Mouse (Mus musculus) monocyte, adult 5-6 weeks (primary cell): ENCODE data around the gene Pdia5. TPM values are rescaled to one million over a fixed set of nuclear protein-coding genes. Genes with fewer than 3 reads are reported as not detected.

Experiments
- ATAC-seq: fragments of 153-309, 156-312 bp; replicated peaks from 2 replicates; pipeline ENCODE4 v1.8.0; 2017; ENCODE audit warnings: mild to moderate bottlenecking; ENCODE audit not compliant: low TSS enrichment, insufficient number of reproducible peaks, severe bottlenecking, poor library complexity, low FRiP score
- total RNA-seq: library from RNA; stranded (forward); fragments of 200-1000, 200-491, 200-594 nt; gene quantifications from 3 replicates; pipeline ENCODE4 v1.2.3, GENCODE M21; 2017

Pdia5 gene
- total RNA-seq, 1 experiment from 2014 or later, result not detected

DNA sequence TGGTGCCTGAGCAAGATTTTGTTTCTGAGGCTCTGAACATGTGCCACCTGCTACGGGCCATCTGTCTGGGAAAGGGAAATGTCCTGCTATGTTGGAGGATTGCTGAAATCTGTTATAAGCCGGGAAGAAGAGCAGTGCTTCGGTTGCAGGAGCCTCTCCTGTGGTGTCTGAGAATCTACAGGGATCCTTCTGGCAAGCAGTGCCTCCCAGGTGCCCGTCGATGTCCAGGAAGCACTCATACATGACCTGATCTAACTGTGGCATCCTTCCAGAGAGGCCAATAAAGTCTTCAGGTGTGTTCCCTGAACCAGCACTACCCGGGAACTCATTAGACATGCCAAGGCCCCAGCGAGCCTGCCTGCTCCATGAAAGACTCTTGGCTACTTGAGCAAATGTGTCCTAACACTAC lies 33.7 kb downstream of the Pdia5 start:
- ATAC-seq, result no peak

- ATAC-seq, result no peak
Observed at GRCm38 (mm10) chr16:35456305-35456704, 34.4 kb downstream of the Pdia5 start.

GRCm38 (mm10) chr16:35455822-35456221 lies 34.9 kb downstream of the Pdia5 start:
- ATAC-seq, result no peak

DNA sequence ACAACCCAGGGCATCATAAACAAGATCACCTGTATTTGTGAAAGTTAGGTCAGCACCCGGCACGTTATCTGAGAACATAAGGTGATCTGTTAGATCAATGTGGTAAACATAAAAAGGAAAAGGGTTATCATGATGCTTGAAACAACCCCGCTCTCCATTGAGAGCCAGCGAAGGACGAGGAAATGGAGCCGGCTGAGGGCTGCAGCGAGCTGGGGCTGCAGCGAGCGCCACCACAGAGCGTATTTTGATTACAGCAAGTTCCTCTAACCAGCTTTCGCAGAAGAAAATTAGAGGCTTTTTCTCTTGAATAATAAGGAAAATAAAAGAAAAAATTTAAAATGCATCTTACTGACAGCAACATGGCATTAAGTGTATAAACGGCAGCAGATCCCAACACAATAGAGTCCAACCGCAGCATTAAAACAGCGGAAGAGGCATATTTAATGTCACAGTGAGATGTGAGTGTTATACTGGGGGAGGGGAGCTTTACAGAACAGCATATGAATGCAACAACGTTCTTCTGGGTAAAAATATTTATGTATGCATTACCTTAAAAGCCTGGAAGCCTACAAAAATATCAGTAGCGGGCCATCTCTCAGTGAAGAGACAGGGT lies 40.5 kb downstream of the Pdia5 start:
- ATAC-seq, result no peak

GRCm38 (mm10) chr16:35442026-35442415 lies 48.7 kb downstream of the Pdia5 start:
- ATAC-seq, result no peak

GRCm38 (mm10) chr16:35441346-35442025 lies 49.2 kb downstream of the Pdia5 start:
- no peak for ATAC-seq

- ATAC-seq, result no peak
Observed at GRCm38 (mm10) chr16:35439046-35439445, 51.6 kb downstream of the Pdia5 start.

- no peak for ATAC-seq
Observed at GRCm38 (mm10) chr16:35431608-35432007, 59.1 kb downstream of the Pdia5 start.

- ATAC-seq, result no peak
Observed at GRCm38 (mm10) chr16:35424926-35425325, 65.7 kb downstream of the Pdia5 start.

GRCm38 (mm10) chr16:35423250-35424139 lies 67.2 kb downstream of the Pdia5 start:
- ATAC-seq, result no peak

- ATAC-seq, result no peak
Observed at GRCm38 (mm10) chr16:35422705-35423104, 68.0 kb downstream of the Pdia5 start.

DNA sequence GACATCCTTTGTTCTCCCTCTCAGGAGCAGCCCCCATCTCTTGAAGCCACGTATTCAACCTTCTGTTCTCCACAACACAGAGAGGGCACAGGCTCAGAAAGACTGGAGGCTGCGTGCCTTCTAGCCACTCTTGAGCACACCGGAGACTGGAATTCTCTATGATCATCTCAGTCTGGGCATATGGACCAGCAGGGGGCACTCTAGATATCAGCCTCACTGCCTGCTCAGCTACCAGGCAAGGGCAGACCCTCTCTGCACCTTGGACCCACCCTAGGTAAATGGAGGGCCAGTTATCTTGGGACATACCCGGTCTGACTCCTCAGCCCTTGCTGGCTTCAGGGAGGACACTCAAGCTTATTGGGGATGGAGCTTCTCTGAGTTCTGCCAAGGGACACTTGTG lies 68.5 kb downstream of the Pdia5 start:
- no peak for ATAC-seq

DNA sequence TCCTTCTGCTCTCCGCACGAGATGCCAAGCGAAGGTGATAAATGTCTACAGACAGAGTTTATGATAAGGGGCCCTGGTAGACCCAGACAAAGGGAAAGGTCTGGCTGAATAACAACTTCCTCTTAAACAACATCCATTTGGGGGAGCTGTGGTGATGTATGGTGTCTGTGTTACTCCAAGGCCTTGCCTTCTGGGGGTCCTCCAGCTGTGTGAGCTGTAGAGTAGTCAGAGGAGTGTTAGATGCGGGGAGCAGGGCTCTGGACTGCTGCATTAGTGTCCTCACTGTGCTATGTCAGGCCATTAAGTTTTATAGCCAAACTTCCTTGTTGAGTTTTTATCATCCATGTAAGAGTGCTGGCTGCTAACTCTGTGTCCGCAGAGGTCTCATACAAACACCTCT lies 76.1 kb downstream of the Pdia5 start:
- no peak for ATAC-seq

- no peak for ATAC-seq
Observed at GRCm38 (mm10) chr16:35406706-35407105, 84.0 kb downstream of the Pdia5 start.

DNA sequence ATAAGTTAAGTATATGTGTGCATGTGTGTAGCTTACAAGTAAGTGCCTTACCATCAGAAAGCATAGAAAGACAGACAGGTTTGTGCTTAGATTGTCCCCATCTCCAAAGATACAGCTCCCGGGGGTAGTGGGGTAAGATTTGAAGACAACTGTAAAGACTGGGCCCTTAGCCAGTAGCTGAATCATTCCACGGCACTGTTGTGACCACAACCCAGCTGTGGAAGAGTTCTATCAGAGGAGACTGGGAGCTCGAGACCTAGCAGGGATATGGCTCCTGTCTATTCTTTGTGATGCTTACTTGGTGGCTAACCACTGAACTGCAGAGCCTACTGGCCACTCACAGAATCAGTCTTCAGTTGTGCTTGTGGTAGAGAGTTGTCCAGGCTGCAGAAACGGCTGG lies 84.5 kb downstream of the Pdia5 start:
- no peak for ATAC-seq

DNA sequence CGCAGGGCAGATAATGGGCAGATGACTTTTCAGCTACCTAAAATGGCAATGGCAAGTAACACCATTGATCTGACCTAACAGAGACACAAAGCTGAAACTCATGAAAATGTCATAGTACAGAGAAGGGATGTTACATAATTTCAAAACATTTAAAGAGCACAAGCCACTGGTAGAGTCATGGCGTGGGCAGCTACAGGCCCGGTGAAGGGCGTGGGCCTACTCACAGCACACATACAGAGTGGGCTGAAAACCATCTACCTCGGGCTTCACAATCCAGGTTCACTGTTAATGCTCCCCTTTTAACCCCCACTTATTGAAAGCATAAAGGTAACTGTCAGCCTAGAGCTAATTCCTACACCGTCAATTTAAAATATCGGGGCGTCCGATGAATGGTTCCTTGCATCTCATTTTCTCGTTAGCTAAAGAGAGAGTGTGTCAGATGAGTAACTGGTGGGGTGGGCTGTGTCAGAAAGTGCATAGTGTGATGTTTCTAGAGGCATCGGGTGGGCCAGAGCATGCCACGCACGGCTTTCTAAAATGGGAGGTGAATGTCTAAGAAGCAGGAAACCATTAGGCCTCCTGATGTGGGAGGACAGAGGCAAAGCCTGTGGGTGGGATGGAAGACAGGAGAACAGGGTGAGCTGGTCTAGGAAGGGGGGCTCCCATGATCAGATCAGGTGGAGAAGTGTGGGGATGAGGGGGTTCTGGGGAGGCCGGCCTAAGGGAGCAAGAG lies 85.2 kb downstream of the Pdia5 start:
- no peak for ATAC-seq

DNA sequence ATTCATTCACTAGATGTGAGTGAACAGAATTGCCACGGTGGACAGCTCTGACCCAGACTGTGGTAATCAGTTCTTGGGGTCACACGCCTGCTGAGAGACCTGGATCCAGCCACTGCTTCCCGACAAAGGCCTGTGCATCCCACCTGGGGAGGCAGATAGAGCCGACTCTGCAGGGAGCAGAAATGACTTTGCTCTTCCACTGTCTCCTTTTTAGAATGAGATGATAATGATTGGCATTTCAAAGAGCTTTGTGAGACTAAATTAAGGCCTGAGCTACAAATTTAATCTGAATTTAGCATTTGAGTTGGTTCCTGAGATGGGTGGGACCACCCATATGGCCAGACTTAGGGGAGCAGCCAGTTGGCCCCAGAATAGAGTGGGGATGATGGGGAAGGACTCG lies 85.8 kb downstream of the Pdia5 start:
- no peak for ATAC-seq

GRCm38 (mm10) chr16:35403891-35404290 lies 86.8 kb downstream of the Pdia5 start:
- ATAC-seq, result no peak

DNA sequence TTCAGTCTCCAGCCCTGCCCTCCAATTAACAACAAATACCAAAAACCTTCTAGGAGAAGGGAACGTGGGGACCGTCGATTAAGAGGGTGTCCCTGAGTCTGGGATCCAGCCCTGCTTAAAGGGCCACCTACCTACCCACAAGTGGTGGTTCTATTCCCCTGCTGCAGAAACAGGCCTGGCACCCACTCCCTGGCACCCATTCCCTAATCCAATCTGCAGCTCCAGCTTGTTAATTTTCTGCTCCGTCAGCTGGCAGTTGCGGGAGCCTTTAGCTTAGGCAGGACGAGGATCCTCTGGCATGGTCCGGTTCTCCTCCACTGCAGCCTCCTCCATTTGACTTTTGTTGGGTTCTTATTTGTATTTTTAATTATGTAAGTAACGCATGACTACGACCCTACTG lies 87.3 kb downstream of the Pdia5 start:
- no peak for ATAC-seq
